Mouse (Mus musculus) cortical plate, adult 2 months (tissue): Measurements from ENCODE around the gene Fkbp8.

Experiments used
- CTCF ChIP-seq: fragments of 200-500 bp; IDR thresholded peaks from 2 replicates; pipeline ENCODE4 v1.5.1; 2011; ENCODE audit warnings: mild to moderate bottlenecking, control low read depth, low read length; ENCODE audit not compliant: insufficient read depth; ENCODE audit errors: extremely low read depth
- POLR2A ChIP-seq: fragments of 200-500 bp; IDR thresholded peaks from 2 replicates; pipeline ENCODE4 v1.6.1; 2011; ENCODE audit warnings: mild to moderate bottlenecking, low read length, control low read depth; ENCODE audit not compliant: insufficient read depth; ENCODE audit errors: extremely low read depth

GRCm38 (mm10) chr8:70504851-70505250 is 22.7 kb upstream of the Fkbp8 start:
- TF ChIP-seq CTCF, result peak; percentile 77
- no peak for TF ChIP-seq POLR2A
